Mouse (Mus musculus) olfactory bulb, adult 2 months (tissue): ENCODE data around the gene Vps8. TPM values are rescaled to one million over a fixed set of nuclear protein-coding genes. Genes with fewer than 3 reads are reported as not detected.
A peak's percentile ranks its signal among the peaks of the same experiment; 100 is the strongest.

Source experiments
- H3K27ac ChIP-seq: fragments of 200-500 bp; 2 replicates; pipeline ENCODE4 v1.5.1; 2012; ENCODE audit warnings: low read depth, low read length; ENCODE audit not compliant: insufficient read depth
- H3K4me1 ChIP-seq: fragments of 200-500 bp; 2 replicates; pipeline ENCODE4 v1.6.1; 2012; ENCODE audit warnings: low read length; ENCODE audit not compliant: control insufficient read depth, insufficient read depth
- H3K4me3 ChIP-seq: fragments of 200-500 bp; 2 replicates; pipeline ENCODE4 v1.5.1; 2012; ENCODE audit warnings: mild to moderate bottlenecking, low read depth, low read length, moderate library complexity; ENCODE audit not compliant: insufficient read depth
- CTCF ChIP-seq: fragments of 200-500 bp; IDR thresholded peaks from 2 replicates; pipeline ENCODE4 v1.5.1; 2012; ENCODE audit warnings: low read depth, mild to moderate bottlenecking, low read length, moderate library complexity; ENCODE audit not compliant: insufficient read depth
- POLR2A ChIP-seq: fragments of 200-500 bp; IDR thresholded peaks from 2 replicates; pipeline ENCODE4 v1.6.1; 2012; ENCODE audit warnings: mild to moderate bottlenecking, low read depth, low read length, moderate library complexity; ENCODE audit not compliant: insufficient read depth
- WGBS: fragments of 180-500 bp; shearing (Covaris S2); methylation state at CpG from one replicate; pipeline ENCODE4 v1.1.7; 2018; 5-methylcytosine and 5-hydroxymethylcytosine counted together
- polyA plus RNA-seq: library from polyadenylated mRNA; stranded (reverse); fragments of >200 nt; gene quantifications from 2 replicates; pipeline ENCODE4 v1.2.4, GENCODE M21; 2012; ENCODE audit warnings: low replicate concordance; ENCODE audit not compliant: missing spikeins, insufficient read depth, insufficient read length

The Vps8 gene
- polyA plus RNA-seq, 1 experiment = not detected

GRCm38 (mm10) chr16:21690216-21690755, 267.4 kb downstream of the Vps8 start:
- H3K27ac ChIP-seq = no peak overlapping the region
- H3K4me1 ChIP-seq = peaks cover 15% of the 10 kb centered on the region
- no peak for TF ChIP-seq CTCF
- no peak for TF ChIP-seq POLR2A
- H3K4me3 ChIP-seq = no peak overlapping the region
- WGBS = 58% methylated on average over 5 of the region's 5 CpGs

GRCm38 (mm10) chr16:21693981-21694462, 271.1 kb downstream of the Vps8 start:
- TF ChIP-seq CTCF (0 out of 2 replicates have a peak, but pooled peaks have one; percentile 4), POLR2A (no peak)
- WGBS = under 1% methylated on average over 45 of the region's 45 CpGs
- peak overlapping the region; percentile 82 for H3K27ac ChIP-seq

More at GRCm38 (mm10) chr16:21693981-21694462, 271.1 kb downstream of the Vps8 start:
- Histone ChIP-seq H3K4me3 (peak overlapping the region; percentile 86), H3K4me1 (peaks cover 16% of the 10 kb centered on the region)

Other genes starting within 250 kb of the Vps8 start
- gene Ephb3, start 218.4 kb upstream of the Vps8 start, polyA plus RNA-seq = not detected in 2 replicates